Mouse (Mus musculus) bone marrow, adult 2 months (tissue): ENCODE data around the gene Stat2.
"Not testable (repeated sequence)": the region's sequence is repeated elsewhere in the genome, so short reads cannot be mapped to it uniquely, and the experiment has no call there.

Experiments used
- CTCF ChIP-seq: fragments of 200-500 bp; IDR thresholded peaks from 2 replicates; pipeline ENCODE4 v1.5.1; 2011; ENCODE audit warnings: low read length, control low read depth; ENCODE audit not compliant: control insufficient read depth, insufficient read depth
- POLR2A ChIP-seq: fragments of 200-500 bp; IDR thresholded peaks from 2 replicates; pipeline ENCODE4 v1.6.1; 2011; ENCODE audit warnings: low read depth, mild to moderate bottlenecking, control low read depth, low read length, borderline replicate concordance; ENCODE audit not compliant: control insufficient read depth

DNA sequence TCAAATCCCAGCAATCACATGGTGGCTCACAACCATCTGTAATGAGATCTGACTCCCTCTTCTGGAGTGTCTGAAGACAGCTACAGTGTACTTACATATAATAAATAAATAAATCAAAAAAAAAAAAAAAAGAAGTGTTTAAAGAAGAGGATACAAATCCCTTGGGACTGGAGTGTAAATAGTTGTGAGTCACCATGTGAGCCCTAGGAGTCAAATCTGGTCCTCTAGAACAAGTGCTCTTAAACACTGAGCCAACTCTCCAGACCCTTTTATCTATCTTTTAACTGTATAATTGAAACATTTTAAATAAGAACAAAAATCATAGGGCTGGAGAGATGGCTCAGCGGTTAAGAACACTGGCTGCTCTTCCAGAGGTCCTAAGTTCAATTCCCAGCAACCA, 5.0 kb downstream of the Stat2 start:
- TF ChIP-seq CTCF, POLR2A: not testable (repeated sequence)
